Mouse (Mus musculus): ENCODE measurements around the gene Pcnx. TPM values are rescaled to one million over a fixed set of nuclear protein-coding genes. Genes with fewer than 3 reads are reported as not detected.

Gene Pcnx
- polyA plus RNA-seq, 1 experiment: 27.3 TPM

DNA sequence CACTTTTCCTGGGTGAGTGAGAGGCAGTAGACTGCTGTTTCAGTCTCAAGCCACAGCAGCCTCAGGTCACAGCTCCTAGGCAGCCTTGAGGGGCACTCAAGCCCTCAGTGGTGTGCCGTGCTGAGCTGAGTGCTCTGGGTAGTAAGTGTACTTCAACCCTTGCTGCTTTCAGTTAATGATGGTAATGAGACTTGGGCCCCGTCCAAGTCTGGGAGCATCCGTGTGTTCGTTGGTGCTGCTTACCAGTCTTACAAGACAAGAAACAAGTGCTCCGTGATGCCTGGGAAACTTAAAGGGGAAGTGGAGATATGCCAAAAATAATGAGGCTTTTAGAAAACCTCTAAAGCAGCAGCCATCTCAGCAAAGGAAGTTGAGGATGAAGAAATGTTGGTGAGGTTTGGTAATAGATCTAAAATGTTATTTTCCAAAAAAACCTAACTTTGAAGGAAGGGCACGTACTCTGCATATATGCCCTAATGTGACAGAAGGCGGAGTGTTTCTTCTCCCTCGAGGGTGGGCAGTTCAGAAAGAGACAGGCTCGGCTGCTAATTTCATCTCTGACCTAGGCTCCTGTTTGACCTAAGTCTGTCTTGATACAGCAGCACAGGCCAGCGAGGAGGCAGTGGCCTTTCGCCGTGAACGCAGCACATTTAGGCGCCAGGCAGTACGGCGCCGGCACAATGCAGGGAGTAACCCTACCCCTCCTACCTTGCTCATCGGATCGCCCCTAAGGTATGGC lies 68.0 kb downstream of the Pcnx start:
- no peaks in the 10 kb centered on the region for H3K27me3 ChIP-seq (replicated peaks; ENCODE audit: control insufficient read depth, insufficient read depth, low read length)
- DNase-seq: peak; percentile 85

DNA sequence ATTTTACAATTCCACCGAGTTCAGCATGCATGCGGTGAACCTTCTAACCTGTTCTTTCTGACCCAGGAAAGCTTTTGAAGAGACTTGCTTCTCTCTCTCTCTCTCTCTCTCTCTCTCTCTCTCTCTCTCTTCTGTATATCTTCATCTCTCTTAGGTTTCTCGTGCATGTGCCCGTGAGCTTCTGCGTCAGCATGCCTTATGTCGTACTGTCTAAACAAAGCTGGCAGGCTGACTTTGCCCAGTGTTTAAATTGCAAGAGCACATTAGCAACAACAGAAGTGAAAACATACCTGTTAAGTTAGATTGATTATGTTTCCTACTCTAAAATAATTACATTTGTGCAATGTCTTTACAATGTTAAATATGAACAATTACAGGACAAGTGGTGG lies 68.6 kb downstream of the Pcnx start:
- Histone ChIP-seq H3K4me3 (ENCODE audit: insufficient read depth, low read depth, low read length) (no peak overlapping the region), H3K27ac (ENCODE audit: insufficient read depth, low read depth, low read length) (no peak overlapping the region), H3K27me3 (replicated peaks; ENCODE audit: control insufficient read depth, insufficient read depth, low read length) (no peaks in the 10 kb centered on the region), H3K4me1 (ENCODE audit: control insufficient read depth, insufficient read depth, low read length) (peaks cover 12% of the 10 kb centered on the region; the same call in 1 of the 2 replicates), H3K36me3 (ENCODE audit: control insufficient read depth, insufficient read depth, low read length) (no peaks in the 10 kb centered on the region)
- DNase-seq: no peak
- 83% methylated on average over 6 of the region's 6 CpGs for WGBS
- TF ChIP-seq CTCF (conservative IDR thresholded peaks at IDR 0.05; ENCODE audit: insufficient read depth, insufficient read length, low read depth, low read length) (no peak), POLR2A (IDR thresholded peaks at IDR 0.05; ENCODE audit: low read depth, low read length) (no peak)

More for the DNA sequence above, 68.0 kb downstream of the Pcnx start:
- no peak for TF ChIP-seq POLR2A (IDR thresholded peaks at IDR 0.05; ENCODE audit: low read depth, low read length)
- H3K36me3 ChIP-seq (ENCODE audit: control insufficient read depth, insufficient read depth, low read length): no peaks in the 10 kb centered on the region
- no peak overlapping the region for H3K4me3 ChIP-seq (ENCODE audit: insufficient read depth, low read depth, low read length)
- H3K4me1 ChIP-seq (ENCODE audit: control insufficient read depth, insufficient read depth, low read length): peaks cover 9% of the 10 kb centered on the region; the same call in 1 of the 2 replicates
- H3K27ac ChIP-seq (ENCODE audit: insufficient read depth, low read depth, low read length): no peak overlapping the region
- WGBS: 63% methylated on average over 19 of the region's 19 CpGs

DNA sequence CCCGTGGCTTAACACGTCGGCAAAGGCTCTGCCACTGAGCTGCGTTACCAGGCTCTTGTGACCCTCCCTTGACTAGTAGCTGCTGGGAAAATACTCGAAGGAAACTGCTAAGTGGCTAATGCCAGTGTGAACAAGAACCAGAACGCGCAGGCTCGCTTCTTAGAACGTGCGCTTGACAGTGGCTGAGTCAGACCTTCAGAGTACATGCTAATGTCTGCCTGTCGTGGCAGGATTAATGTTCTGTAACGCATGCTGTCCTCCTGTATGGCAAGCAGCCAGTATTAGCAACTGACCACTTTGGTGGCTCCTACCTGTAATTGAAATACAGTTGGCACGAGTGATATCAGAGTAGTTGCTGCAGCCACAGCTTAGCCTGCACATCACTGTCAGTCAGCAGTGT lies 72.2 kb downstream of the Pcnx start:
- Histone ChIP-seq H3K36me3 (ENCODE audit: control insufficient read depth, insufficient read depth, low read length) (no peaks in the 10 kb centered on the region), H3K27ac (ENCODE audit: insufficient read depth, low read depth, low read length) (no peak overlapping the region), H3K4me1 (ENCODE audit: control insufficient read depth, insufficient read depth, low read length) (peaks cover 12% of the 10 kb centered on the region; the same call in 1 of the 2 replicates), H3K4me3 (ENCODE audit: insufficient read depth, low read depth, low read length) (no peak overlapping the region), H3K27me3 (replicated peaks; ENCODE audit: control insufficient read depth, insufficient read depth, low read length) (no peaks in the 10 kb centered on the region)
- peak; percentile 48 for DNase-seq
- 37% methylated on average over 13 of the region's 13 CpGs for WGBS
- TF ChIP-seq POLR2A (IDR thresholded peaks at IDR 0.05; ENCODE audit: low read depth, low read length): no peak
- no peak for TF ChIP-seq CTCF (conservative IDR thresholded peaks at IDR 0.05; ENCODE audit: insufficient read depth, insufficient read length, low read depth, low read length)

DNA sequence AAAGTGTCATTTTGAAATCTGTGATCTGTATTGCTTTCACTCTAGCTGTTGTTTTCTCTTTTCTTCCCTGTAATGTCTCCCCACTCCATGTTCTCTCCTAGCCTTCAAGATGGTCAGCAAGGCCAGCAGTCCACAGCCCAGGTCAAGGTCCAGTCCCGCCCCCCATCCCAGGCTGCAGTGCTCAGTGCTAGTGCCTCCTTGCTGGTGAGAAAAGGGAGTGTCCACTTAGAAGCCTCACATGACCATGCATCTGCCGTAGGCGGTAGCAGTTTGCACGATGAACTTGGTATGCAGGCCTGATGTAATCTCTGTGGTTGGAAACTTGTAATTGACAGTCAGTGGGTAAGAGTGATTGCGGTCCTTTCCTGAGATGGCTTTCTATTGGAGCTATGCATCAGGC lies 73.6 kb downstream of the Pcnx start:
- H3K27me3 ChIP-seq (replicated peaks; ENCODE audit: control insufficient read depth, insufficient read depth, low read length): no peaks in the 10 kb centered on the region
- H3K36me3 ChIP-seq (ENCODE audit: control insufficient read depth, insufficient read depth, low read length): no peaks in the 10 kb centered on the region
- peak overlapping the region; percentile 12; the same call in 1 of the 2 replicates for H3K27ac ChIP-seq (ENCODE audit: insufficient read depth, low read depth, low read length)
- 60% methylated on average over 5 of the region's 5 CpGs for WGBS
- no peak overlapping the region for H3K4me3 ChIP-seq (ENCODE audit: insufficient read depth, low read depth, low read length)
- peak; percentile 89 for DNase-seq
- TF ChIP-seq CTCF (conservative IDR thresholded peaks at IDR 0.05; ENCODE audit: insufficient read depth, insufficient read length, low read depth, low read length) (no peak), POLR2A (IDR thresholded peaks at IDR 0.05; ENCODE audit: low read depth, low read length) (no peak)
- H3K4me1 ChIP-seq (ENCODE audit: control insufficient read depth, insufficient read depth, low read length): peaks cover 8% of the 10 kb centered on the region; the same call in 1 of the 2 replicates

DNA sequence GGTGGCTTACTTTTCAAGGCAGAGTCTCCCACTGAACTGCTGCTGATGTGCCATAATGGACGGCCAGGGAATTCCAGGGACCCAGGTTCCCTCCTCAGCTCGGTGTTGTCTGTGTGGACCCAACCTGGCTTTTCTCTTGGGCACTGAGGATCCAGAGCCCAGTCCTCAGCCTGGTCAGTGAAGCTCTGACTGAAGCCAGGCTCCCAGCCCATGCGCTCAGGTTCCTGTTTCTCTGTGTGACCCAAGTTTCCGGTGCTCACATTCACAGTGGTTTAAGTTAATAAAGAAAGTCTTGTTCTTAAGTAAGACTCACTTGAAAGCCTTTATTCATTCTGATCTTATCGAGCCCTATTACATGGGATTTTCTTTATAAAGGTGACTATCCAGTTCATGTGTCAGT lies 74.7 kb downstream of the Pcnx start:
- WGBS: 90% methylated on average over 5 of the region's 5 CpGs
- TF ChIP-seq CTCF (conservative IDR thresholded peaks at IDR 0.05; ENCODE audit: insufficient read depth, insufficient read length, low read depth, low read length) (no peak), POLR2A (IDR thresholded peaks at IDR 0.05; ENCODE audit: low read depth, low read length) (no peak)
- H3K27ac ChIP-seq (ENCODE audit: insufficient read depth, low read depth, low read length): no peak overlapping the region
- no peaks in the 10 kb centered on the region for H3K27me3 ChIP-seq (replicated peaks; ENCODE audit: control insufficient read depth, insufficient read depth, low read length)
- H3K4me1 ChIP-seq (ENCODE audit: control insufficient read depth, insufficient read depth, low read length): peaks cover 8% of the 10 kb centered on the region; the same call in 1 of the 2 replicates
- H3K36me3 ChIP-seq (ENCODE audit: control insufficient read depth, insufficient read depth, low read length): no peaks in the 10 kb centered on the region
- no peak overlapping the region for H3K4me3 ChIP-seq (ENCODE audit: insufficient read depth, low read depth, low read length)
- DNase-seq: no peak

DNA sequence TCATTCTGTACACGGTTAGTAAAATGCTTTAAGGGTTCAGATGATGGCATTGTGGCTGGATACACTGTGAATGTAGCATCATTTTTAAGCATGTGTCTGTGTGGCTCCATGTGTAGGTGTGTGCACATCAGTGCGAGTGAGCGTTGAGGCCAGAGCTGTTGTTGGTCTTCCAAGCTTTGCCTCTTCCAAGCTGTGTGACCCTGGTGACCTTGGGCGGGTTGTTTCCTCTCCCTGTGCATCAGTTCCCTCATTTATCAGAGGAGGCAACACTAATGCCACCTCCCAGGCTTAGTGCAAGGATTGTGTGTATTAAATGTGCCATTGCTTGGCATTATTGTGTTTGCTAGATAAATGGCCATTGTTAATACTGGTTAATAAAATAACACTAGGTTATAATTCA lies 76.2 kb downstream of the Pcnx start:
- TF ChIP-seq POLR2A (IDR thresholded peaks at IDR 0.05; ENCODE audit: low read depth, low read length) (no peak), CTCF (conservative IDR thresholded peaks at IDR 0.05; ENCODE audit: insufficient read depth, insufficient read length, low read depth, low read length) (no peak)
- no peak for DNase-seq
- Histone ChIP-seq H3K27me3 (replicated peaks; ENCODE audit: control insufficient read depth, insufficient read depth, low read length) (no peaks in the 10 kb centered on the region), H3K4me1 (ENCODE audit: control insufficient read depth, insufficient read depth, low read length) (peaks cover 8% of the 10 kb centered on the region; the same call in 1 of the 2 replicates), H3K4me3 (ENCODE audit: insufficient read depth, low read depth, low read length) (no peak overlapping the region), H3K36me3 (ENCODE audit: control insufficient read depth, insufficient read depth, low read length) (no peaks in the 10 kb centered on the region), H3K27ac (ENCODE audit: insufficient read depth, low read depth, low read length) (no peak overlapping the region)
- WGBS: 69% methylated on average over 4 of the region's 4 CpGs

DNA sequence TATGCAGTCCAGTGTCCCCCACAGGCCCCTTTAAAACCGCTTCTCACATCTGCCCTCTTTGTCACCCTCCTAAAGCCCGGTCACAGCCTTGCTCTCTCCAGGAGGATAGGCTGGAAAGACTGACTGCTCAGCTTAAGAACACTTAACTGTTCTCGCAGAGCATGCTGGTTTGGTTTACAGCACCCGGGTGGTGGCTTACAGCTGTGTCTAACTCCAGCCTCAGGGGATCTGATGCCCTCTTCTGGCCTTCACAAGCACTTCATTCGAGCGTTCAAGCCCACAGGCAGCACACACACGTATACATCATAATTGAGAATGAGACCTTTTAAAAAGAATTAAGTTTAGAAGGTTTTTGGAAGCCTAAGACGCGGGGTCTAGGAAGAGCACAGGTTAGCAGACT lies 81.4 kb downstream of the Pcnx start:
- Histone ChIP-seq H3K4me1 (ENCODE audit: control insufficient read depth, insufficient read depth, low read length) (peaks cover 13% of the 10 kb centered on the region), H3K27ac (ENCODE audit: insufficient read depth, low read depth, low read length) (no peak overlapping the region), H3K4me3 (ENCODE audit: insufficient read depth, low read depth, low read length) (no peak overlapping the region), H3K27me3 (replicated peaks; ENCODE audit: control insufficient read depth, insufficient read depth, low read length) (no peaks in the 10 kb centered on the region), H3K36me3 (ENCODE audit: control insufficient read depth, insufficient read depth, low read length) (no peaks in the 10 kb centered on the region)
- TF ChIP-seq CTCF (conservative IDR thresholded peaks at IDR 0.05; ENCODE audit: insufficient read depth, insufficient read length, low read depth, low read length): no peak
- no peak for TF ChIP-seq POLR2A (IDR thresholded peaks at IDR 0.05; ENCODE audit: low read depth, low read length)
- WGBS: 93% methylated on average over 9 of the region's 9 CpGs
- DNase-seq: no peak

Measured in kidney, adult 2 months (tissue).